Mouse (Mus musculus) neural tube, embryonic 13.5 days (tissue): ENCODE measurements at regions not wholly inside any gene's neighbourhood (a gene's known extent, or its start where the extent isn't known, plus 50 kb on each side); places are given as distances from the start of the nearest gene placed in this dataset.

Experiments used
- ATAC-seq: fragments of 200-750 bp; cut with Nextera tagmentation; 2 replicates; pipeline ENCODE4 v1.8.0; 2017; ENCODE audit warnings: low read depth, mild to moderate bottlenecking, moderate TSS enrichment, moderate library complexity
- H3K27ac ChIP-seq: fragments of 300-500 bp; sonication (generic); replicated peaks from 2 replicates; pipeline ENCODE4 v1.5.1; 2015; ENCODE audit warnings: moderate library complexity, mild to moderate bottlenecking, inconsistent platforms
- H3K27me3 ChIP-seq: fragments of 300-500 bp; sonication (generic); 2 replicates; pipeline ENCODE4 v1.6.1; 2015; ENCODE audit warnings: mild to moderate bottlenecking, inconsistent platforms
- H3K36me3 ChIP-seq: fragments of 300-500 bp; sonication (generic); 2 replicates; pipeline ENCODE4 v1.6.1; 2015; ENCODE audit warnings: mild to moderate bottlenecking, inconsistent platforms
- H3K4me1 ChIP-seq: fragments of 300-500 bp; sonication (generic); replicated peaks from 2 replicates; pipeline ENCODE4 v1.6.1; 2015; ENCODE audit warnings: inconsistent platforms
- H3K4me2 ChIP-seq: fragments of 300-500 bp; sonication (generic); 2 replicates; pipeline ENCODE4 v1.6.1; 2015; ENCODE audit warnings: inconsistent platforms, mild to moderate bottlenecking, moderate library complexity
- H3K4me3 ChIP-seq: fragments of 300-500 bp; sonication (generic); 2 replicates; pipeline ENCODE4 v1.5.1; 2015; ENCODE audit warnings: mild to moderate bottlenecking, inconsistent platforms
- H3K9ac ChIP-seq: fragments of 300-500 bp; sonication (generic); 2 replicates; pipeline ENCODE4 v1.6.1; 2015; ENCODE audit warnings: moderate library complexity, mild to moderate bottlenecking, inconsistent platforms
- H3K9me3 ChIP-seq: fragments of 300-500 bp; sonication (generic); 2 replicates; pipeline ENCODE4 v1.6.1; 2016; ENCODE audit warnings: inconsistent platforms
- WGBS: fragments of 180-500 bp; shearing (Covaris S2); methylation state at CpG from one replicate; pipeline ENCODE4 v1.1.7; 2015; 5-methylcytosine and 5-hydroxymethylcytosine counted together

GRCm38 (mm10) chr4:84120330-84120729, 554.7 kb downstream of the Bnc2 start:
- Histone ChIP-seq H3K4me1 (peaks cover 20% of the 10 kb centered on the region), H3K27me3 (no peaks in the 10 kb centered on the region), H3K4me3 (no peak overlapping the region), H3K36me3 (no peaks in the 10 kb centered on the region), H3K27ac (peak overlapping the region; percentile 34; the same call in 1 of the 2 replicates), H3K9ac (no peak overlapping the region), H3K9me3 (no peaks in the 10 kb centered on the region), H3K4me2 (no peak overlapping the region)
- ATAC-seq: no peak
- WGBS: 52% methylated on average over 7 of the region's 7 CpGs

- 77% methylated on average over 10 of the region's 10 CpGs for WGBS
- H3K9ac ChIP-seq: no peak overlapping the region
- no peaks in the 10 kb centered on the region for H3K27me3 ChIP-seq
- H3K4me3 ChIP-seq: no peak overlapping the region
- H3K4me2 ChIP-seq: no peak overlapping the region
- H3K4me1 ChIP-seq: peaks cover 24% of the 10 kb centered on the region
- peak overlapping the region; percentile 23; the same call in 1 of the 2 replicates for H3K27ac ChIP-seq
- no peaks in the 10 kb centered on the region for H3K9me3 ChIP-seq
- ATAC-seq: no peak
- no peaks in the 10 kb centered on the region for H3K36me3 ChIP-seq
These were observed 553.6 kb downstream of the Bnc2 start for GRCm38 (mm10) chr4:84121442-84121841.

GRCm38 (mm10) chr4:84126400-84126799, 548.7 kb downstream of the Bnc2 start:
- no peak overlapping the region for H3K4me3 ChIP-seq
- no peaks in the 10 kb centered on the region for H3K36me3 ChIP-seq
- no peak overlapping the region for H3K9ac ChIP-seq
- peaks cover 11% of the 10 kb centered on the region; the same call in 1 of the 2 replicates for H3K4me1 ChIP-seq
- no peaks in the 10 kb centered on the region for H3K9me3 ChIP-seq
- no peak overlapping the region for H3K4me2 ChIP-seq
- no peaks in the 10 kb centered on the region for H3K27me3 ChIP-seq
- no peak overlapping the region for H3K27ac ChIP-seq
- 50% methylated on average over 4 of the region's 4 CpGs for WGBS
- no peak for ATAC-seq

- Histone ChIP-seq H3K27ac (no peak overlapping the region), H3K36me3 (no peaks in the 10 kb centered on the region), H3K4me2 (no peak overlapping the region), H3K27me3 (no peaks in the 10 kb centered on the region), H3K4me3 (no peak overlapping the region), H3K4me1 (peaks cover 11% of the 10 kb centered on the region; the same call in 1 of the 2 replicates), H3K9ac (no peak overlapping the region), H3K9me3 (no peaks in the 10 kb centered on the region)
- ATAC-seq: no peak
- 63% methylated on average over 2 of the region's 2 CpGs for WGBS
These were observed 547.7 kb downstream of the Bnc2 start for GRCm38 (mm10) chr4:84127380-84127779.

GRCm38 (mm10) chr4:84130840-84131547, 544.1 kb downstream of the Bnc2 start:
- Histone ChIP-seq H3K4me2 (no peak overlapping the region), H3K27ac (no peak overlapping the region), H3K9ac (no peak overlapping the region), H3K36me3 (no peaks in the 10 kb centered on the region), H3K4me1 (peaks cover 11% of the 10 kb centered on the region; the same call in 1 of the 2 replicates), H3K27me3 (no peaks in the 10 kb centered on the region), H3K9me3 (no peaks in the 10 kb centered on the region), H3K4me3 (no peak overlapping the region)
- ATAC-seq: no peak
- WGBS: 74% methylated on average over 7 of the region's 7 CpGs

- no peaks in the 10 kb centered on the region for H3K27me3 ChIP-seq
These were observed 539.3 kb downstream of the Bnc2 start for GRCm38 (mm10) chr4:84135740-84136139.

GRCm38 (mm10) chr4:84137171-84137919, 537.7 kb downstream of the Bnc2 start:
- Histone ChIP-seq H3K9ac (no peak overlapping the region), H3K4me2 (no peak overlapping the region), H3K27ac (peak overlapping the region; percentile 68), H3K9me3 (peaks cover 7% of the 10 kb centered on the region; the same call in 1 of the 2 replicates), H3K4me3 (no peak overlapping the region), H3K4me1 (peaks cover 13% of the 10 kb centered on the region), H3K27me3 (no peaks in the 10 kb centered on the region), H3K36me3 (no peaks in the 10 kb centered on the region)
- ATAC-seq: peak; percentile 92
- WGBS: 24% methylated on average over 14 of the region's 14 CpGs

More at GRCm38 (mm10) chr4:84135740-84136139, 539.3 kb downstream of the Bnc2 start:
- Histone ChIP-seq H3K4me1 (peaks cover 13% of the 10 kb centered on the region), H3K36me3 (no peaks in the 10 kb centered on the region), H3K9ac (no peak overlapping the region), H3K9me3 (peaks cover 2% of the 10 kb centered on the region; the same call in 1 of the 2 replicates), H3K4me3 (no peak overlapping the region), H3K4me2 (no peak overlapping the region), H3K27ac (no peak overlapping the region)
- WGBS: 72% methylated on average over 10 of the region's 10 CpGs
- ATAC-seq: no peak

- no peak overlapping the region for H3K4me2 ChIP-seq
- H3K9ac ChIP-seq: no peak overlapping the region
- no peak overlapping the region for H3K27ac ChIP-seq
- WGBS: 85% methylated on average over 13 of the region's 13 CpGs
- H3K36me3 ChIP-seq: no peaks in the 10 kb centered on the region
- H3K4me3 ChIP-seq: no peak overlapping the region
- ATAC-seq: no peak
- H3K4me1 ChIP-seq: peaks cover 29% of the 10 kb centered on the region
- no peaks in the 10 kb centered on the region for H3K9me3 ChIP-seq
- H3K27me3 ChIP-seq: 0 out of 2 replicates have a peak, but pooled peaks cover 3% of the 10 kb centered on the region
These were observed 525.7 kb downstream of the Bnc2 start for GRCm38 (mm10) chr4:84149149-84150050.

- Histone ChIP-seq H3K4me2 (no peak overlapping the region), H3K4me3 (no peak overlapping the region), H3K27me3 (no peaks in the 10 kb centered on the region), H3K9ac (no peak overlapping the region), H3K27ac (peak overlapping the region; percentile 53; the same call in 1 of the 2 replicates), H3K4me1 (peaks cover 29% of the 10 kb centered on the region), H3K36me3 (no peaks in the 10 kb centered on the region), H3K9me3 (no peaks in the 10 kb centered on the region)
- 26% methylated on average over 3 of the region's 3 CpGs for WGBS
- ATAC-seq: 0 out of 2 replicates have a peak, but pooled peaks have one; percentile 44
These were observed 524.4 kb downstream of the Bnc2 start for GRCm38 (mm10) chr4:84150698-84151097.

GRCm38 (mm10) chr4:84151247-84151646, 523.8 kb downstream of the Bnc2 start:
- Histone ChIP-seq H3K4me2 (no peak overlapping the region), H3K4me1 (peaks cover 29% of the 10 kb centered on the region), H3K27me3 (no peaks in the 10 kb centered on the region), H3K36me3 (no peaks in the 10 kb centered on the region), H3K27ac (no peak overlapping the region; the same call in 1 of the 2 replicates), H3K4me3 (no peak overlapping the region), H3K9me3 (no peaks in the 10 kb centered on the region), H3K9ac (no peak overlapping the region)
- WGBS: 52% methylated on average over 9 of the region's 9 CpGs
- peak; percentile 41 for ATAC-seq

- Histone ChIP-seq H3K9ac (no peak overlapping the region), H3K36me3 (no peaks in the 10 kb centered on the region), H3K4me2 (no peak overlapping the region), H3K9me3 (no peaks in the 10 kb centered on the region), H3K4me1 (peaks cover 29% of the 10 kb centered on the region), H3K4me3 (no peak overlapping the region), H3K27me3 (no peaks in the 10 kb centered on the region), H3K27ac (peak overlapping the region; percentile 49; the same call in 1 of the 2 replicates)
- 29% methylated on average over 6 of the region's 6 CpGs for WGBS
- peak; percentile 49 for ATAC-seq
These were observed 523.1 kb downstream of the Bnc2 start for GRCm38 (mm10) chr4:84151971-84152450.
